Mouse (Mus musculus) spleen, adult 2 months (tissue): ENCODE results near the gene Btbd10.

ENCODE experiments used
- CTCF ChIP-seq: fragments of 200-500 bp; IDR thresholded peaks from 2 replicates; pipeline ENCODE4 v1.5.1; 2011; ENCODE audit warnings: mild to moderate bottlenecking, inconsistent platforms; ENCODE audit not compliant: insufficient read depth, insufficient read length, insufficient replicate concordance; ENCODE audit errors: extremely low read depth
- POLR2A ChIP-seq: fragments of 200-500 bp; IDR thresholded peaks from 2 replicates; pipeline ENCODE4 v1.6.1; 2011; ENCODE audit warnings: low read depth, low read length, inconsistent platforms

- TF ChIP-seq POLR2A (no peak), CTCF (no peak)
Measured at GRCm38 (mm10) chr7:113277245-113277644, 91.9 kb downstream of the Btbd10 start.
